Mouse (Mus musculus) neural tube, embryonic 14.5 days (tissue): ENCODE measurements around the gene Fastk. TPM values are rescaled to one million over a fixed set of nuclear protein-coding genes. Genes with fewer than 3 reads are reported as not detected.

Experiments
- ATAC-seq: fragments of 200-750 bp; cut with Nextera tagmentation; 2 replicates; pipeline ENCODE4 v1.8.0; 2017; ENCODE audit warnings: low read depth, mild to moderate bottlenecking, moderate TSS enrichment, moderate library complexity
- H3K27ac ChIP-seq: fragments of 300-500 bp; sonication (generic); 2 replicates; pipeline ENCODE4 v1.5.1; 2014; ENCODE audit warnings: low read depth, mild to moderate bottlenecking, control low read depth, low read length, moderate library complexity, mixed read lengths
- H3K27me3 ChIP-seq: fragments of 300-500 bp; sonication (generic); 2 replicates; pipeline ENCODE4 v1.6.1; 2014; ENCODE audit warnings: low read length; ENCODE audit not compliant: control insufficient read depth, insufficient read depth
- H3K36me3 ChIP-seq: fragments of 300-500 bp; sonication (generic); 2 replicates; pipeline ENCODE4 v1.6.1; 2014; ENCODE audit warnings: low read length, mixed read lengths; ENCODE audit not compliant: control insufficient read depth, insufficient read depth
- H3K4me1 ChIP-seq: fragments of 300-500 bp; sonication (generic); 2 replicates; pipeline ENCODE4 v1.6.1; 2014; ENCODE audit warnings: low read length; ENCODE audit not compliant: control insufficient read depth, insufficient read depth
- H3K4me2 ChIP-seq: fragments of 300-500 bp; sonication (generic); 2 replicates; pipeline ENCODE4 v1.6.1; 2014; ENCODE audit warnings: mild to moderate bottlenecking, low read depth, low read length, control low read depth
- H3K4me3 ChIP-seq: fragments of 300-500 bp; sonication (generic); 2 replicates; pipeline ENCODE4 v1.5.1; 2014; ENCODE audit warnings: low read depth, low read length, control low read depth, mixed read lengths
- H3K9ac ChIP-seq: fragments of 300-500 bp; sonication (generic); replicated peaks from 2 replicates; pipeline ENCODE4 v1.6.1; 2014; ENCODE audit warnings: low read depth, mild to moderate bottlenecking, control low read depth, low read length, mixed read lengths
- H3K9me3 ChIP-seq: fragments of 300-500 bp; sonication (generic); 2 replicates; pipeline ENCODE4 v1.6.1; 2016; ENCODE audit warnings: low read length; ENCODE audit not compliant: control insufficient read depth
- WGBS: fragments of 180-500 bp; shearing (Covaris S2); extraction: QIAGEN DNeasy Blood & Tissue Kit; methylation state at CpG from one replicate; pipeline ENCODE4 v1.1.7; 2014; 5-methylcytosine and 5-hydroxymethylcytosine counted together
- polyA plus RNA-seq: library from polyadenylated mRNA; unstranded; fragments of >200 nt; fragmentation: Nextera tagmentation; extraction: Ambion mirVana; gene quantifications from 2 replicates; pipeline ENCODE4 v1.2.1, GENCODE M21; 2014

Fastk gene
- polyA plus RNA-seq = 93.2 and 97.7 TPM in 2 replicates

DNA sequence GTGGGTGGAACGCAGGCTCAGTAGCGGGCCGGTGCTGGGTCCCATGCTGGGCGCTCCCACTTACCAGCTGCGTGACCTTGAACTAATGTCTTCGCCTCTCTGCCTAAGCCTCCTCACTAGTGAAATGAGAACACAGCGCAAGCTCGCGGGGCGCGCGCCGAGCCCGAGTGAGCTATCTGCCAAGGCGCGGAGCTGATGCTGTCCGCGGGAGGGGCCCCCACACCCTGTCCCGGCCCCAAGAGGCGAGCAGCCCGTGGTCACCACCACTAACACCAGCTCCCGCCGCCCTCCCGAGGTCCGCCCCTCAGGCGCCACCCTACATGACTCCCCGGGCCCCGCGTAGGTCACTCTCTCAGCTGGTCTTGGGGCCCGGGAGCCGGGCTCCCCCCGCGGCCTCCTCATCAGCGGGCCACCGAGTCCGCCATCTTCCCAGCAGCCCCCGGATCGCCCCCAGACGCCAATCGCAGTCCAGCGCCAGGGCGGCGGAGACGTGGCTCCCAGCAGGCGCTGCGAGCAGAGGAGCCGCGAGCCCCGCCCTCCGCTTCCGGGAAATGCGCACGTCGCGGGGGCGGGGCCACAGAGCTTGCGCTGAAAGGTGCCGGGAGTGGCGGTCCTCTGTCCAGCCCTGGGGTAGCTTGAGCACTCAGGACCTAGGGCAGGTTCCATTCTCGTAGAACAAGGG lies at the start of gene Fastk:
TSS of gene Fastk (minus strand) at position 542 of the 682 bp plus-strand sequence.
- Histone ChIP-seq H3K36me3 (peaks cover 7% of the 10 kb centered on the region; the same call in 1 of the 2 replicates), H3K4me3 (peak within 1 kb of the TSS; percentile 89), H3K9ac (peak within 1 kb of the TSS; percentile 91), H3K4me1 (peaks cover 19% of the 10 kb centered on the region), H3K27me3 (no peaks in the 10 kb centered on the region; the same call in 1 of the 2 replicates), H3K9me3 (no peaks in the 10 kb centered on the region), H3K27ac (peak within 1 kb of the TSS; percentile 88), H3K4me2 (peak within 1 kb of the TSS; percentile 89)
- peak; percentile 78 for ATAC-seq
- under 1% methylated on average over 58 of the region's 60 CpGs for WGBS

DNA sequence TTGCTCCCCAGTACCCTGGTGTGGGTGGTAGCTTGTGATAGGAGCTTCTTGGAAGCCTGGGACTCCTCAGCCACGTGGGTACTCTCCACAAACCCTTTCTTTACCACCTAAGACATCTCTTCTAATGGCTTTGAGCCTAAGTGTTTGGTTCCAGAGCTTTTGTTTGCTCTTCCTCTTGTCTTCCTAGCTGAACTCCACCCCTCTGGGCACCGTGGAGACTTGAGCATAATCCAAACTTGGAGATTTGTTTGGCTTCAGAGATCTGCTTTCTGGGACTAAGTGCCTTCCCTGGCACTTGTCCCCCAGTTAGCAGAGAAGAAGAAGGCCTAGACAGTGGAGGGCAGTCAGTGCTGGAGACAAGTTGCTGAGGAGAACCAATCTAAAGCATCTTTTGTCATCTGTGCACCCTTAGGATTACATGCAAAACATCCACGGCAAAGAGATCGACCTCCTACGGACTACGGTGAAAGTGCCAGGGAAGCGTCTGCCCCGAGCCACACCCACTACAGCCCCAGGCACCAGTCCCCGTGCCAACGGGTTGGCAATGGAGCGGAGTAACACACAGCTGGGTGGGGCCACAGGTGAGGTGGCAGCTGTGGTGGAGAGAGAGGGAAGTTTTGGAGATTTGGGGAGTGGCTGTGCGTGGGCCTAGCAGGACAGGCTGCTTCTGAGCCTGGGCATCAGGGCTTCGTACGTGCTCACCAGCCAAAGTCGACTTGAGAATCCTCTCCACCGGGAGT lies 47.6 kb upstream of the Fastk start:
- H3K9ac ChIP-seq = no peak overlapping the region
- no peak for ATAC-seq
- peaks cover 29% of the 10 kb centered on the region for H3K36me3 ChIP-seq
- 86% methylated on average over 16 of the region's 16 CpGs for WGBS
- H3K9me3 ChIP-seq = no peaks in the 10 kb centered on the region
- no peaks in the 10 kb centered on the region for H3K27me3 ChIP-seq
- H3K4me3 ChIP-seq = no peak overlapping the region
- H3K4me1 ChIP-seq = peaks cover 48% of the 10 kb centered on the region
- H3K27ac ChIP-seq = no peak overlapping the region
- no peak overlapping the region for H3K4me2 ChIP-seq

DNA sequence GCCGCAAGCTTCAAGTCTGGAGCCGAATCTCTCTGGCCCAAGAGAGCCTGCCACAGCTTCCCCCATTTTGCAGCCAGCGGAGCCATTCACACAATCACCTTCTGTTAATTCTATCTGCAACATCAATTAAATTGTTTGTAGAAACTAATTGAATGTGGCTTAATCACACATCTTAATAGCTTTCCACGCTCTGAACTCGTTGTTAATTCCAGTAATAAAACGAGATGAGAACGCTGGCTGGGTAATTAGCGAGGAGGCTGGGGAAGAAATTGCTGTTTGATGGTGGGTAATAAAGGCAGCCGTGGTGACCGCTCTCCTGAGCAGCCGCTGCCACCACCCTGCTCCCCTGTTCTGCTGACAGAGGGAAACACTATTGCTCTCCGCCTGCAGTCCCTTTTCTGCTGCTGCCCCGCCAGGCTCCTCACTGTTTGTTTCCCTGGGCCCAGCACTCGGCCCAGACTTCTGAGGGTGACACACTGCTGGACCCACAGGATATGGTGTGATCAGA lies 45.4 kb upstream of the Fastk start:
- H3K27ac ChIP-seq = peak overlapping the region; percentile 60
- ATAC-seq = peak; percentile 64
- H3K4me1 ChIP-seq = peaks cover 43% of the 10 kb centered on the region
- no peak overlapping the region for H3K4me3 ChIP-seq
- WGBS = 16% methylated on average over 14 of the region's 14 CpGs
- H3K4me2 ChIP-seq = no peak overlapping the region
- H3K9ac ChIP-seq = no peak overlapping the region
- peaks cover 30% of the 10 kb centered on the region for H3K36me3 ChIP-seq
- no peaks in the 10 kb centered on the region for H3K9me3 ChIP-seq
- no peaks in the 10 kb centered on the region for H3K27me3 ChIP-seq

DNA sequence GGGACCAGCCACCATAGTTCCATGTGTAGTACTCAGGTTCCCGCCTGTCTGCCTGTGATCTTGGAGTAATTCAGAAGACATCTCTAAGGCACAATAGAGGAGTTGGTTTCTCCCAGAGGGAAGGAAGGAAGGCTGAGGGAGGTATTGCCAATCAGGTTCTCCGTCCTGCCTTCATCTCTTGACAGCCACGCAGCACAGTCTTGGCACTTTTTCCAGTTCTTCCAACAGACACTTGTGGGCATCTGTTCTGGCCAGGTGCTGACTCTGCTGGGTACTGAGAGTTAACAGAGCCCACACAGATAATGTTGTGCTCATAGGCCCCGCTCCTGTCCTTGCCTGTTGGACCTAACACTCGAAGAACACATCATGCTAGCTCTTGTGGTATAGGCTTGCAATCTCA lies 41.7 kb upstream of the Fastk start:
- Histone ChIP-seq H3K27ac (no peak overlapping the region), H3K9me3 (no peaks in the 10 kb centered on the region), H3K4me3 (no peak overlapping the region), H3K36me3 (peaks cover 24% of the 10 kb centered on the region; the same call in 1 of the 2 replicates), H3K27me3 (no peaks in the 10 kb centered on the region), H3K9ac (no peak overlapping the region), H3K4me2 (no peak overlapping the region), H3K4me1 (peaks cover 49% of the 10 kb centered on the region)
- ATAC-seq = no peak
- WGBS = 93% methylated on average over 5 of the region's 5 CpGs

DNA sequence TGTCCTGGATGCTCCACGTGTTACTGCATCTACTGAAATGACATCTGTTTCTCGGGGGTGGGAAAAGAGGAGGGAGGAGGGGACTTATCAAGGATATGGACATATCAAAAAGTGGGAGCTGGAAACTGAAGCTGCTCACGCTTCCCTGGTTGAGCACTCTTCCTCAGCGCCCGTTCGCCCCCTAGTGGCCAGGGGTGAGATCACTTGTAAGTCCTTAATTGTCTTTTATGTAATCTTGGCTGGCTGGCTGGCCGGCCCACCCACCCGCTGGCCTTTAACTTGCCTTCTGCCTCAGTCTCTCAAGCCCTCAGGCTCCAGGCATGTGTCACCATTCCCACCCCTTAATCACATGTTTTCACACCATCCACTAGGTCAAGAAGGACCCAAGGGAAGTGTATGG lies 41.0 kb upstream of the Fastk start:
- Histone ChIP-seq H3K27me3 (no peaks in the 10 kb centered on the region), H3K9me3 (no peaks in the 10 kb centered on the region), H3K4me1 (peaks cover 44% of the 10 kb centered on the region), H3K4me2 (no peak overlapping the region), H3K36me3 (peaks cover 24% of the 10 kb centered on the region; the same call in 1 of the 2 replicates), H3K4me3 (no peak overlapping the region), H3K27ac (no peak overlapping the region), H3K9ac (no peak overlapping the region)
- no peak for ATAC-seq
- WGBS = 2% methylated on average over 8 of the region's 8 CpGs

DNA sequence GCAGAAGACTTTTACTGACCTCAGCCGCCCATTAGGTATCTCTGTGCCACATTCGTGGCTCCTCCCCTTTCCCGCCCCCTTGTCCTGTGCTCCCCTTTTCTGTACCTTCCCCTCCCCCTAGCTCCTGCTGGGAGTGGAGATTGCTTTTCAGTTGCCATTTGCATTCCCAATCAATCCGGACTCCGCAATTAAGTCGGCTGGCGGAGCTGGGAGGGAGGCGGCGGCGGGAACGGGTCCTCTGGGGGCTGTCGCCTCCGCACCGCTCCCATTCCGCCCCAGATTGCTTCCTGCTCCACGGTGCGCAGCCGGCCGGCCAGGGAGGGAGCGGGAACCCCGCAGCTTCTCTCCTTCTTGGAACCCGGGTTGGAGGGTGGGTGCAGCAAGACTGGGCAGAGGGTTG lies 39.9 kb upstream of the Fastk start:
- WGBS = 7% methylated on average over 22 of the region's 22 CpGs
- peak overlapping the region; percentile 78 for H3K27ac ChIP-seq
- peak overlapping the region; percentile 38 for H3K4me2 ChIP-seq
- ATAC-seq = peak; percentile 39
- peaks cover 35% of the 10 kb centered on the region for H3K4me1 ChIP-seq
- H3K36me3 ChIP-seq = peaks cover 31% of the 10 kb centered on the region
- H3K4me3 ChIP-seq = no peak overlapping the region
- H3K9me3 ChIP-seq = no peaks in the 10 kb centered on the region
- H3K9ac ChIP-seq = 0 out of 2 replicates have a peak overlapping the region, but pooled peaks have one; percentile 11
- H3K27me3 ChIP-seq = no peaks in the 10 kb centered on the region

DNA sequence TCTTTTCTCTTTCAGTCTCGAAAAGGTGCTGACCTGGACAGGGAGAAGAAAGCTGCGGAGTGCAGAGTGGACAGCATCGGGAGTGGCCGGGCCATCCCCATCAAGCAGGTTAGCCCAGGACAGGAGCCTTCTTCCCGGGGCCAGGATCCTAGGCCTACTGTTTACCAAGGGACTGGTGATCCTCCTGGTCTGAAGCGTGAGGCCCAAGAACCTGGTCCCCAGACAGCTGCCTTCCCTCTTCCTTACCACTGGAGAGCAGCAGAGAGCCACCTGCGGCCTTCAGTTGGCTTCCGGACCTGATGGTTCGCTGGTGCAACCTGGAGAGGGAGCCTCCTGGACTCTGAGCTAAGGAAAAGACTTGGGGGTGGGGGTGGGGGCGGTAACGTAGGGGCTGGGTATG lies 38.2 kb upstream of the Fastk start:
- Histone ChIP-seq H3K4me2 (no peak overlapping the region), H3K27me3 (no peaks in the 10 kb centered on the region), H3K4me1 (peaks cover 30% of the 10 kb centered on the region), H3K36me3 (peaks cover 36% of the 10 kb centered on the region), H3K9ac (no peak overlapping the region), H3K4me3 (no peak overlapping the region), H3K27ac (no peak overlapping the region), H3K9me3 (no peaks in the 10 kb centered on the region)
- ATAC-seq = peak; percentile 39
- 25% methylated on average over 11 of the region's 11 CpGs for WGBS

DNA sequence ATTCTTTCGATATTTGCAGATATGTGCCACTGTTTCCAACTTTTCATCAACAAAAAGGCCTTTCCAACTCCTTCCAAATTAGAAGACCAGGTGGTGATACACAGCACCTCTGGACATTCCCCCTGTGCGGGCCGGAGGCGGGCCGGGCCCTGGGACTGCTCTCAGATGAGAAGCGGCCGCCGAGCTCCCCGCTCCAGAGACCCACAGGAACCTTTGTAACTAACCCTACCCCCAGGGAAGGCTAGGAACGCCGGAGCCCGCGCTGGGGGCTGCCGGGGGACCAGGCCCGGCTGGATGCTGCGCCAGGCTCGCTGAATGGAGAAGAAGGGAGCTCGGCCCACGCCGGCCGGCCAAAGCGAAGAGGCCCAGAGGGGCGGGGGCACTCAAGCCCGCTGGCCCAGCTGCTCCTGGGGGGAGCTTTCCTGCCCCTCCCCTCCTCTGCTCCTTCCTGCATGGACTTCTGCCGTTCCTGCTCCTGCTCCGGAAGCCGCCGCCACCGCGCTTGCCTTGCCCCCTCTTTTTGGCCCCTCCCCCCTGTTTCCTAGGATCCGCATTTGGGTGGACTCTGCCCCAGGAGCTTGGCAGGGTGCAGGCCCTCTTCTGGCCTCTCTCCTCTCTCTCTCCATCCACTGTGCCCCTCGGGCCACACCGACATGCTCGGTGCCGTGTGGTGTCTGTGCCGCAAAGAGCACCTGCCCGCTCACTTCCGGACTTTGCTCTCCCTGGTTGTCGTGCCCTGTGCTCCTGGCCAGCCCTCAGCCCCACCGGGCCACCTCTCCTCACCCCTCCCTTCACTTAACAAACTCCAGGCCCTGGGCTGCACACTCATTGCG lies 37.4 kb upstream of the Fastk start:
- Histone ChIP-seq H3K4me2 (no peak overlapping the region), H3K27me3 (no peaks in the 10 kb centered on the region), H3K27ac (no peak overlapping the region), H3K4me1 (peaks cover 27% of the 10 kb centered on the region), H3K36me3 (peaks cover 37% of the 10 kb centered on the region), H3K9me3 (no peaks in the 10 kb centered on the region), H3K4me3 (no peak overlapping the region), H3K9ac (no peak overlapping the region)
- no peak for ATAC-seq
- 59% methylated on average over 34 of the region's 41 CpGs for WGBS
